Mouse (Mus musculus) lung, postnatal 0 days (tissue): ENCODE results near the gene Tmem14c.

ENCODE experiments used
- CTCF ChIP-seq: IDR thresholded peaks from 2 replicates; pipeline ENCODE4 v1.5.1; 2016; ENCODE audit warnings: antibody characterized with exemption, mild to moderate bottlenecking
- EP300 ChIP-seq: IDR thresholded peaks from 2 replicates; pipeline ENCODE4 v1.6.1; 2016; ENCODE audit warnings: antibody characterized with exemption, mild to moderate bottlenecking, control low read depth

DNA sequence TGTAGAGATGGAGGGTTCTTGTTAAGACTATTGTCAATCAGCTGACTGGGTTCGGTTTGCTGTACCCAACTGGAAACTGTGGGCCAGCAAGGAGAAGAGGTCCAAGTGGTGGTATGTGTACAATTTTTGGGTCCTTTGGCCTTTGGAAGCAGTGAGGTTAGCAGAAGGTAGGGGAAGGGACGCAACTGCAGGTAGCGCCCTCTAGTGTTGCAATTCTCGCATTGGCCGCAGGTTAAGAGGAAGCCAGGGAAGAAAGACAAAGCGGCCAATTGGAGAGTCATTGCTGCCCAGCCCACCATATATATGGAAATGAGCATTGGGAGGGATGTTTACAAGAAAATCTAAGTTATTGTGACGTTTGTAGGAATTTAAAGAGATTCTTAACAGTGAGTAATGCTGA is 38.5 kb upstream of the Tmem14c start:
- TF ChIP-seq CTCF (peak; percentile 84), EP300 (no peak)
